19 mouse cellular contexts compared by ENCODE assay signal in the genomic region with DNA sequence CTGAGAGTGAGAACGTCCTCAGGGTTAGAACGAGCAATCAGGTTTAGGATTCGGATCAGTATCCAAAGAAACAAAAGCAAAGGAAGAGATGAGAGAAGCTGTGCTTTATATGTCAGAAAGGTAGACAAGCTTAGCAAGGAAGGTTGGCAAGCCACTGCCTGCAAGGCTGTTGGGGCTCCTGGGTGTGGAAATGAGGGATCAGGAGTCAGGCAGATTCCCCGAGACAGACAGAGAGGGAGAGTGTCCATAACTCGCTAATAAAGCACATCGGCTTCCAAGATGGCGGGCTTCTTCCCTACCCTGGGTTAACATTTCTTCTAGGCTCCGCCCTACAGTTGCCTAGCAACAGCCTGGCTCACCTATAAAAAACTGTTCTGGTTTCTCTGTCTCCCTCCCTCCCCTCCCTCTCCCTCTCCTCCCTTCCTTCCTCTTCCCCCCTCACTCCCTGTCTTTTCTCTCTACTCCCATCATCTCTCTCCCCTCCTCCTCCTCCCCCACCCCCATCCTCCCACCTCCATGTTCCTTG. TPM values are rescaled to one million over a fixed set of nuclear protein-coding genes. Genes with fewer than 3 reads are reported as not detected.
DNase-seq lines count a peak whose midpoint lies in the region; ATAC-seq and TF ChIP-seq lines count a peak whose summit lies in the region.
"Had no signal": no experiment of that assay in that cellular context is flagged by ENCODE, and none has a peak within 500 bp of the region (broad histone marks: within the 10 kb centered on the region; RNA-seq: fewer than 3 reads in every experiment).

No protein-coding gene starts in this region.

- H3K36me3 ChIP-seq in kidney, embryonic 14.5 days (ENCODE audit: control insufficient read depth, insufficient read depth, low read length): no peaks in the 10 kb centered on the region
- no peaks in the 10 kb centered on the region for H3K36me3 ChIP-seq in ES-Bruce4 (ENCODE audit: control insufficient read depth, insufficient read depth, low read length, poor library complexity, severe bottlenecking)
- no peaks in the 10 kb centered on the region for H3K36me3 ChIP-seq in embryonic facial prominence, embryonic 10.5 days (replicated peaks)

- TF ChIP-seq POLR2A in ES-Bruce4 (IDR thresholded peaks at IDR 0.05; ENCODE audit: insufficient read depth, low read length): no peak

- WGBS in kidney, embryonic 14.5 days: 57% methylated on average over 8 of the region's 8 CpGs
- 82% methylated on average over 8 of the region's 8 CpGs for WGBS in embryonic facial prominence, embryonic 10.5 days

- H3K9me3 ChIP-seq in kidney, embryonic 14.5 days (ENCODE audit: control insufficient read depth, low read length): no peaks in the 10 kb centered on the region
- no peaks in the 10 kb centered on the region for H3K9me3 ChIP-seq in ES-Bruce4 (replicated peaks; ENCODE audit: control insufficient read depth, insufficient read depth, low read length, poor library complexity, severe bottlenecking)
- H3K9me3 ChIP-seq in embryonic facial prominence, embryonic 10.5 days: no peaks in the 10 kb centered on the region

- no peak overlapping the region for H3K27ac ChIP-seq in kidney, embryonic 14.5 days (ENCODE audit: low read depth, low read length)
- peak overlapping the region; percentile 7; the same call in 1 of the 2 replicates for H3K27ac ChIP-seq in ES-Bruce4 (ENCODE audit: insufficient read depth, low read length)
- H3K27ac ChIP-seq in embryonic facial prominence, embryonic 10.5 days (replicated peaks): 0 out of 2 replicates have a peak overlapping the region, but pooled peaks have one; percentile 36
- H3K27ac ChIP-seq: layer of hippocampus, adult 2 months had no signal

- no peaks in the 10 kb centered on the region for H3K27me3 ChIP-seq in kidney, embryonic 14.5 days (ENCODE audit: control insufficient read depth, insufficient read depth, low read length)
- H3K27me3 ChIP-seq in ES-Bruce4 (ENCODE audit: control insufficient read depth, insufficient read depth, low read length, poor library complexity, severe bottlenecking): no peaks in the 10 kb centered on the region
- H3K27me3 ChIP-seq in embryonic facial prominence, embryonic 10.5 days (replicated peaks; ENCODE audit: low read depth, poor library complexity, severe bottlenecking): no peaks in the 10 kb centered on the region
- H3K27me3 ChIP-seq: Patski had no signal

- TF ChIP-seq EP300 in ES-Bruce4 (IDR thresholded peaks at IDR 0.05; ENCODE audit: insufficient read depth, low read depth, low read length): no peak

- 0 out of 2 replicates have a peak, but pooled peaks have one; percentile 22 for ATAC-seq in kidney, embryonic 14.5 days (ENCODE audit: low FRiP score, low TSS enrichment)
- ATAC-seq: forebrain, postnatal 0 days; Patski had no signal

- H3K9ac ChIP-seq in kidney, embryonic 14.5 days (ENCODE audit: low read depth, low read length): no peak overlapping the region
- no peak overlapping the region for H3K9ac ChIP-seq in ES-Bruce4 (ENCODE audit: low read depth, poor library complexity, severe bottlenecking)
- H3K9ac ChIP-seq: forebrain, postnatal 0 days had no signal

- TF ChIP-seq CTCF in ES-Bruce4 (IDR thresholded peaks at IDR 0.05; ENCODE audit: low read depth, low read length): no peak

- H3K4me2 ChIP-seq in kidney, embryonic 14.5 days (replicated peaks; ENCODE audit: low read depth, low read length): no peak overlapping the region

- DNase-seq in embryo, embryonic 11 days: peak; percentile 40
- no peak for DNase-seq in embryo, embryonic 10 days (ENCODE audit: low spot score)
- DNase-seq in kidney, postnatal 36 days: no peak
- no peak for DNase-seq in embryonic facial prominence, embryonic 10.5 days (ENCODE audit: low spot score)
- DNase-seq in adipocyte (ENCODE audit: low spot score): no peak
- no peak for DNase-seq in kidney, adult 8-10 months
- DNase-seq: cerebellum, postnatal 14 days; forebrain, postnatal 0 days; gastrocnemius, postnatal 10 days; lung, adult 18-20 months; thymus, postnatal 14 days had no signal

- H3K4me1 ChIP-seq in kidney, embryonic 14.5 days (ENCODE audit: control insufficient read depth, insufficient read depth, low read length): 0 out of 2 replicates have a peak, but pooled peaks cover 5% of the 10 kb centered on the region
- H3K4me1 ChIP-seq in ES-Bruce4 (ENCODE audit: control insufficient read depth, insufficient read depth, low read length): peaks cover 10% of the 10 kb centered on the region
- H3K4me1 ChIP-seq in embryonic facial prominence, embryonic 10.5 days: peaks cover 62% of the 10 kb centered on the region

- H3K4me3 ChIP-seq in kidney, embryonic 14.5 days (ENCODE audit: low read length): no peak overlapping the region
- no peak overlapping the region for H3K4me3 ChIP-seq in ES-Bruce4 (ENCODE audit: low read depth, low read length)
- H3K4me3 ChIP-seq in embryonic facial prominence, embryonic 10.5 days: no peak overlapping the region
- H3K4me3 ChIP-seq: layer of hippocampus, adult 2 months had no signal

RNA-seq across cellular contexts. Expression of gene Rgcc, which starts 25.5 kb away (rescaled TPM):
- polyA plus RNA-seq in kidney, embryonic 14.5 days (2014; fragmentation: Nextera tagmentation; extraction: Ambion mirVana): 22.7 and 26.0 TPM in 2 replicates
- 15.1 and 17.9 TPM in 2 replicates for polyA plus RNA-seq in ES-Bruce4 (2011; ENCODE audit: insufficient read depth, insufficient read length, low read depth, missing spikeins)
- polyA plus RNA-seq in embryonic facial prominence, embryonic 10.5 days (2016; fragmentation: Nextera tagmentation; extraction: Ambion mirVana): 30.3 and 48.2 TPM in 2 replicates

RNA-seq across cellular contexts. Expression of gene Zfp957, which starts 28.8 kb away (rescaled TPM):
- not detected in 2 replicates for polyA plus RNA-seq in kidney, embryonic 14.5 days (2014; fragmentation: Nextera tagmentation; extraction: Ambion mirVana)
- polyA plus RNA-seq in ES-Bruce4 (2011; ENCODE audit: insufficient read depth, insufficient read length, low read depth, missing spikeins): not detected in 2 replicates
- polyA plus RNA-seq in embryonic facial prominence, embryonic 10.5 days (2016; fragmentation: Nextera tagmentation; extraction: Ambion mirVana): not detected in 2 replicates
- polyA plus RNA-seq: forebrain, postnatal 0 days; intestine, embryonic 14.5 days; kidney, embryonic 16.5 days; liver, adult 2 months; small intestine, adult 2 months had no signal
